Mouse (Mus musculus) lung, adult 18-20 months (tissue): ENCODE measurements at regions not wholly inside any gene's neighbourhood (a gene's known extent, or its start where the extent isn't known, plus 50 kb on each side); places are given as distances from the start of the nearest gene placed in this dataset.

ENCODE experiments used
- DNase-seq, 2 experiments: peaks; one replicate each; pipeline ENCODE4 v3.0.0; 2022; ENCODE audit warnings: mixed read lengths in 2 of 2

DNA sequence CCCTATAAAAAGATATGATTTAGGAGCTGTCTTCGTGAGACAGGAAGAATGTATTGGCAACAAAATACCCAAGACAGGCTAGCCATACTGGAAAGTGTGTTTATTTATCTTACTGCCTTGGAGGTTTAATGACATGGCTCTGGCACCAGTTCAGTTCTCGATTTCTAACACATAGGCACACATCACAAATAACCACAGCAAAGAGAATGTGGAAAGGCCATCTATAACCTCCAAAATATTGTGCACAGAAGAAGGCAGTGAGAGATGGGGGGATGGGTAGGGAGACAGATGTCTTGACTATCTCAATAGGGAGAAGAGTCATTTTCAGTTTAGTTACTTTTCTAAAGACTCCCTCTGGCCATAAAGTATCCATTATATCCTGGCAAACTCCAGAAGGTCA, 90.5 kb downstream of the Minar1 start:
- no peak for DNase-seq

DNA sequence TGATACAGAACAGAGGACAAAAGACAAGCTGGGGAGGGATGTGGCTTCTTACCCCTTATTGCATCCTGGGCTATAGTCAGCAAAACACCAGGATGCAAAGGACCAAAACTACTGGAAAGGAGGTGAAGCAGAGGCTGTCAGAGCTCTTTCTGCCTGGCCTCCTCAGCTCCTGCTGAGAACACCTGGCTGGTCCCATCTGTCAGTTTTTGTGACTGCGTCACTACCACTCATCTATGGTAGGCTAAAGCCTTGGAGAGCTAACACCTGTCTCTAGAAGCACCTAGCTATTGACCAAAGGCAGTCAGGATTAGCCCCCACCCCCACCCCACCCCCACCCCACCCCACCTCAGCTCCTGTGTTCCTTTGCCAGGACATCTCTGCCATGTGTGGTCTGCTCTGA, 98.8 kb downstream of the Minar1 start:
- DNase-seq, result no peak

DNA sequence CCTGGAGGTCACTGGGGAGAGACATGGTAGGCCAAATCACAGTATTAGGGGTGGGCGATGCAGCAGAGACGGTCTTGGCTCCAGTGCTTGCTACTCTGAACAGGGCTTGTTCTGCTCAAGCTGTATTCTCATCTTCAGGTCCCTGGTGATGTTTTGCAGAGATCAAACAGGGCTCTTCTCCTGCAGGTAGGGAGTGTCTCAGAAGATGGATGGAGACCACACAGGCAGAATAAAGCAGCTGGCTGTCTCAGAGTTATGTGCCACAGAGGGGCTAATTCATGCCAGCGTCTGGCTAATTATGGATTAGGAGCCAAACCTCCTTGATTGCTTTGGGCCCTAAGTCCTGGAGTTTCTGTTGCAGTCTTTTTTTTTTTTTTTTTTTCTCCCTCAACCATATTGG, 99.2 kb downstream of the Minar1 start:
- no peak for DNase-seq

DNA sequence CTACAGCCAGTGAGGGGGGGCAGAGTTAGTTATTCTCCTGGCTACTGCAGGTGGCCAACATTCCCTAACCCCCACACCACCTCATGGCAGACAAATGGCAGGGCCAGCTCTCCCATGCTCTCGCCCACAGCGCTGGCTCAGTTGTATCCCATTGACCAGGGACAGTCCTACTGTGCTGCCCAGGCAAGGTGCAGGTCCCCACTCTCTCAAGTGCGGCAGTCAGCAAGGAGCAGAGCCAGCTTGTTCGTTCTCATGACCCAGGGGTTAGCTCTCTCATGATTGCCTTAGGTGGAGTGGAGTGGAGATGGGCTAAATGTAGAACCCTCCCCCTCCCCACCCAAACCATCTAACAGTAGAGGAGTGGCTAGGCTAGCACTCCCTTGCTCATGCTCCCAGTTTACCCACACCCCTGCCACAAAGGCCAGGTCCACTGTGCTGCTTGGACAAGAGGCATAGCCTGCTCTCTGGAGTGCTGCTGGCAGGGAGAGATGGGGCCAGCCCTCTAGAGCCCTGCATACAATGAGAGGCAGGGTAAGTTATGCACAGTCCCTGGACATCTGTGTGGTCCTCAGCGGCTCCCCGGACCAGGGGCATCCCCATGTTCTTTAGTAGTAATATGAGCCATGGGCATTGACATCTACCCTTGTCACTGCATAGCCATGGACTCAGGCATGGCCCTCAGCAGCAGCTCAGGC, 114.4 kb downstream of the Minar1 start:
- no peak for DNase-seq

DNA sequence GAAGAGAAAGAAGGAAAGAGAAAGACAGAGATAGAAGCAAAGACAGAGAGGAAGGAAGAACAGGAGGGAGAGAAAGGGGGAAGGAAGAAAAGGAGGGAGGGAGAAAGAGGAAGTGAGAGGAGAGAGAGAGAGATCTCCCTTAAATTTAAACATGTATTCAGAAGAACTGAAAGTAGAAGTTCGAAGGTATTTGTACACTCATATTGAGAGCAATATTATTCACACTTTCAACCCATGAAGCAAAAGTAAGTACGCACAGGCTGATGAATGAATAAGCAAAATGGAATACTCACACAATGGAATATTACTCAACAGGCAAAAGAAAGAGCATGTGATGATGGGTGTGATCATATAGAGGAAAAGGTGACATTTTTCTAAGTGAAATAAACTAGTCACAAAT, 120.8 kb downstream of the Minar1 start:
- no peak for DNase-seq

DNA sequence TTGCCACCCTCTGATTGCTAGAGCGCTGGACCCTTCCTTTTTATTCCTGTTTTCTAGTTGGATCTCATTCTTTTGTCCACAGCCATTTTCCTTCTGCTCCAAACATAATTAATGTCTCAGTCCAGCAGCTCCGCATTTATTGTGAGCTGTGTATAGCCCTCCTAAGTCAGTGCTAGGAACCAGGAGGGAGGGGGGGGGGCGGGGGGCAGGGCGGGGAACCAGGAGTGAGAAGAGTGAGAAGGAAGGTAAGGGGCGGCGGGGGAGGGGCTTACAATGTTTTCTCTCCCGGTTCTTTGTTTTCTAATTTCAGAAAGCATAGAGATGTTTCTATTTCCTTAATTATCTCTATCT, 125.6 kb downstream of the Minar1 start:
- DNase-seq, result no peak

DNA sequence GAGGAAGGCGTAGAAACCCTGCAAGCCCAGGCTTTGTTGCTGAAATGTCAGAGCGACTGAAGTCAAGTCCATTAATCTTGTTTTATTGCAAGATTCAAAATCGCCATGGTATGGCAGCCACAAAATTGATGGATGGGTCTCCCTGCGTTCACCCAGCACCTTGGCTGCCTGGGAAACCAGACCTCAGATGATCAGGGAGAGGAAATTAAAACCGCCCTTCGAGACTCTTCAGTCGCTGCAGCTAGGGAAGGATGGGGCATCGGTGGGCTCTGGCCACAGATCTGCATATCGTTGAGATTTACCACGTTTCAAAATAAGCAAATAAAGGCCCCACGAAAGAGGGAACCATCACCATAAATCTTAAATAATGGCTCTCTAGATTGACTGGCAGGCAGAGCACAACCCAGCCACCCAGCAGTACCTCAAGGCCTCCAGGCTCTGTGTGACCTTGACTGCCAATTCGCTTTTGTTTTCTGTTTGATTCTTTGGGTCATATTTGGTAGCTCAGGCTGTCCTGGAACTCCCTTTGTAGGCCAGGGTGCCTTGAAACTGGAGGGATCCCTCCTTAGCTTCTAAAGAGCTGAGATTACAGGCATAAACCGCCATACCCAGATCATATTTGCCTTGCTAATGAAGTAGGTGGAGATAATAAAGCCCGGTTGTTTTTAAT, 126.1 kb downstream of the Minar1 start:
- no peak for DNase-seq

DNA sequence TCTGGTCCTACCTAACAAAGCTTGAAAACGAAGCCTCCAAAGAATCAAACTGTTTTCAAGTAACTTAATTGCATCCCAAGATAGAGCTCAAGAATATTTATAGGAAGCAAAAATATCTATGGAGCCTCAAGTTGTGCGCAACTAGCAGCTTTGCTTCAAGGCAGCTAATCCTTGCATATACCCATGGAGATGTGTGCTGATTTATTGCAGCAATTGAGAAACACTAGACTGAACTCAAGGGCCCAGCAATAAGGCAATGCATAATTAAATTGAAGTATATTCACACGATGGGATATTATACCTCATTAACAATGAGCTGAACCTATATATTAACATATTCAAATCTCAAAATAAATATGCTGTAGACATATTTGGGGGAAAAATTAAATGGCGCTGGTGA, 135.3 kb downstream of the Minar1 start:
- DNase-seq, result no peak

DNA sequence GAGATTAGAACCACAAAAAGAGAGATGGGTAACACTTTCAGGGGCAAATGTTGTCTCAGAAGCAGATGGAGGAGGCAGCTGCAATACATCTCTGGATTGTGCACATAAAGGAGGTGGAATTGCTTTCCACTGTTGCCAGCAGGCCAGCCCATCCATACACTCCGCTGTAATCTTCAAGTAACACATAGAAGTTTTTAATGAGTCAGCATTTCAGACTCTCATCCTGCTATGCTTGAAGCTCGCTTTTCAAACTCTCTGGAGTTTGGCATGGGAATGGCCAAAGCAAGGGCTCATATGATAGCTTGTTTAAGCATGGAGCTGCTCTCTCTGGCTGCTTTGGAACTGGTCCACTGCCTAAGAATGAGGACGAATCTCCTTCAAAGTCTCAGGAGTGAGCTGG, 143.5 kb downstream of the Minar1 start:
- DNase-seq, result no peak

DNA sequence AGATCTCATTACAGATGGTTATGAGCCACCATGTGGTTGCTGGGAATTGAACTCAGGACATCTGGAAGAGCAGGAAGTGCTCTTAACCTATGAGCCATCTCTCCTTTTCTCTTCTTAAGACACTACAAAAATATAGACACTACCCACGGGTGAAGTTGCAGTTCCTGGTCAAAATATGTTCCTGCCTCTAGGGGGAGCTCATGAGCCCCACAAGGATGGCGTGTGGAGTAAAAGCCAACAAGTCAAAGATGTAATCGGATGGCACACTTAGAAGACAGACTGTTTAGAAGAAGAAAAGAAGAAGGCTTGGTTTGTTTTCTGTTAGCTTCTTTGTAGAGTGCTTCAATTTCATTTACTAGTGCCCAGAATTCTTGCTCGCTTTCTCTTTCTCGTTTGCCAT, 161.7 kb downstream of the Minar1 start:
- peak; percentile 4 for DNase-seq

DNA sequence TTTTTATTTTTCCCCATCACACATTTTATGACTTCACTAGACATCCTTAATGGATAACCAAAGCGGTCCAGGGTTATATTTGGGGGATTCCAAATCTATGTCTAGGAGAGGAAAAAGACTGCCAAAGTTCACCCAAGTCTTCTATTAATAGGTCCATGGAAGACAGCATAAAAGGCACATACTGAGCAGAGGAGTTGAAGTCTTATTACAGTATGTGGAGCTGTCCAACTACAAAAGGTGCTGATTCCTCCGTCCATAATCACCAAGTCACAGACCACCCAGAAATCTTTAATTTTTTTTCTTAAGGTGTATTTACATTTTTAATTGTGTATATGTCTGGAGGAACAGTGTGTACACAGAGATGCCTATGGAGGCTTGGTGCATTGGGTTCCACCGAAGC, 166.3 kb downstream of the Minar1 start:
- no peak for DNase-seq

DNA sequence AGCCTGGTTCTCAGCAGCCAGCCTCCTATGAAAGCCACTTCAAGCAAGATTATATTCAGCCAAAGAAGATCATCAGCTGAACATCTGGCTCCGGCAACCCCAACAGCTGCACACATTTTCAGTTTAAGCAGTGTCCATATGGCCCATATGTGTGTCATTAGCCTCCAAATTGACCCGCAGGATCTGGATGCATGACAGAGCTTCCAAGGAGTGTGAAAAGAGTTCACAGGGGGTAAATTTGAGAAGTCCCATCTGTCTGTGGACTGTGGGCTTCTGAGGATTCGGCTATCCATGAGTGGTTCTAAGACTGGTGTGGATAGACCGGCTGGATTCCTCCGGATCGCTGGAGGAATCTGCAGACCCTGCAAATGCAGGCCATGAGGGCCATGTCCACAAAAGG, 173.3 kb downstream of the Minar1 start:
- no peak for DNase-seq
